Mouse (Mus musculus) heart, embryonic 14.5 days (tissue): ENCODE measurements around the gene Hist1h2ae. TPM values are rescaled to one million over a fixed set of nuclear protein-coding genes. Genes with fewer than 3 reads are reported as not detected.
"Not testable (repeated sequence)": the region's sequence is repeated elsewhere in the genome, so short reads cannot be mapped to it uniquely, and the experiment has no call there.

Experiments
- ATAC-seq: fragments of 200-750 bp; cut with Nextera tagmentation; 2 replicates; pipeline ENCODE4 v1.8.0; 2017; ENCODE audit warnings: low read depth, moderate TSS enrichment; ENCODE audit not compliant: insufficient number of reproducible peaks, insufficient read depth, low FRiP score
- H3K27ac ChIP-seq, 2 experiments: fragments of 200-500 bp in 1 of 2; fragments of 300-500 bp in 1 of 2; sonication (generic) in 1 of 2; replicated peaks in 1 of 2; 2 replicates each; pipeline ENCODE4 v1.5.1; 2012 to 2014; ENCODE audit warnings: low read depth in 2 of 2, low read length in 2 of 2, control low read depth in 1 of 2, mild to moderate bottlenecking in 1 of 2, mixed read lengths in 1 of 2; ENCODE audit not compliant: control insufficient read depth in 1 of 2, insufficient read depth in 1 of 2
- H3K27me3 ChIP-seq: fragments of 300-500 bp; sonication (generic); 2 replicates; pipeline ENCODE4 v1.6.1; 2014; ENCODE audit warnings: mild to moderate bottlenecking, low read length, control low read depth; ENCODE audit not compliant: control insufficient read depth, insufficient read depth
- H3K36me3 ChIP-seq: fragments of 300-500 bp; sonication (generic); 2 replicates; pipeline ENCODE4 v1.6.1; 2014; ENCODE audit warnings: mild to moderate bottlenecking, control low read depth, low read length, mixed read lengths; ENCODE audit not compliant: control insufficient read depth, insufficient read depth
- H3K4me1 ChIP-seq, 2 experiments: fragments of 200-500 bp in 1 of 2; fragments of 300-500 bp in 1 of 2; sonication (generic) in 1 of 2; 2 replicates each; pipeline ENCODE4 v1.6.1; 2012 to 2014; ENCODE audit warnings: low read length in 2 of 2, control low read depth in 1 of 2, mixed read lengths in 1 of 2; ENCODE audit not compliant: control insufficient read depth in 2 of 2, insufficient read depth in 2 of 2
- H3K4me2 ChIP-seq: fragments of 300-500 bp; sonication (generic); 2 replicates; pipeline ENCODE4 v1.6.1; 2014; ENCODE audit warnings: mild to moderate bottlenecking, low read length
- H3K4me3 ChIP-seq, 2 experiments: fragments of 200-500 bp in 1 of 2; fragments of 300-500 bp in 1 of 2; sonication (generic) in 1 of 2; 2 replicates each; pipeline ENCODE4 v1.5.1; 2012 to 2014; ENCODE audit warnings: low read length in 2 of 2, mild to moderate bottlenecking in 2 of 2, control low read depth in 1 of 2, low read depth in 1 of 2, moderate library complexity in 1 of 2; ENCODE audit not compliant: control insufficient read depth in 1 of 2, insufficient read depth in 1 of 2
- H3K9ac ChIP-seq: fragments of 300-500 bp; sonication (generic); 2 replicates; pipeline ENCODE4 v1.6.1; 2014; ENCODE audit warnings: mild to moderate bottlenecking, low read length
- H3K9me3 ChIP-seq: fragments of 300-500 bp; sonication (generic); 2 replicates; pipeline ENCODE4 v1.6.1; 2016; ENCODE audit warnings: low read length, control low read depth; ENCODE audit not compliant: control insufficient read depth
- WGBS: fragments of 180-500 bp; shearing (Covaris S2); extraction: QIAGEN DNeasy Blood & Tissue Kit; methylation state at CpG from one replicate; pipeline ENCODE4 v1.1.7; 2014; 5-methylcytosine and 5-hydroxymethylcytosine counted together
- polyA plus RNA-seq: library from polyadenylated mRNA; unstranded; fragments of >200 nt; fragmentation: Nextera tagmentation; extraction: Ambion mirVana; gene quantifications from 2 replicates; pipeline ENCODE4 v1.2.1, GENCODE M21; 2014

Gene Hist1h2ae
- polyA plus RNA-seq, 1 experiment from 2014 or later, result 49.1 TPM

- ATAC-seq, result no peak
- Histone ChIP-seq H3K36me3 (no peaks in the 10 kb centered on the region), H3K4me1 (no peaks in the 10 kb centered on the region), H3K4me3 (no peak overlapping the region), H3K9ac (no peak overlapping the region), H3K4me2 (no peak overlapping the region), H3K27ac (no peak overlapping the region), H3K27me3 (no peaks in the 10 kb centered on the region), H3K9me3 (no peaks in the 10 kb centered on the region)
- WGBS, result 48% methylated on average over 7 of the region's 7 CpGs
These were observed 32.2 kb upstream of the Hist1h2ae start for GRCm38 (mm10) chr13:23603182-23603699.

- H3K4me1 ChIP-seq, result no peaks in the 10 kb centered on the region
- H3K27me3 ChIP-seq, result no peaks in the 10 kb centered on the region
- 6% methylated on average over 9 of the region's 9 CpGs for WGBS
- no peak overlapping the region for H3K27ac ChIP-seq
- no peaks in the 10 kb centered on the region for H3K9me3 ChIP-seq
- no peak overlapping the region for H3K4me3 ChIP-seq
- H3K36me3 ChIP-seq, result no peaks in the 10 kb centered on the region
- H3K9ac ChIP-seq, result no peak overlapping the region
- ATAC-seq, result no peak
- no peak overlapping the region for H3K4me2 ChIP-seq
These were observed 26.9 kb upstream of the Hist1h2ae start for GRCm38 (mm10) chr13:23597957-23598356.

GRCm38 (mm10) chr13:23595622-23596372 lies 24.8 kb upstream of the Hist1h2ae start:
- H3K4me1 ChIP-seq, result no peaks in the 10 kb centered on the region
- no peak overlapping the region for H3K27ac ChIP-seq
- no peak for ATAC-seq
- H3K36me3 ChIP-seq, result no peaks in the 10 kb centered on the region
- no peak overlapping the region for H3K4me3 ChIP-seq
- no peak overlapping the region for H3K4me2 ChIP-seq
- 62% methylated on average over 7 of the region's 7 CpGs for whole genome bisulfite sequencing
- no peak overlapping the region for H3K9ac ChIP-seq
- H3K27me3 ChIP-seq, result no peaks in the 10 kb centered on the region
- no peaks in the 10 kb centered on the region for H3K9me3 ChIP-seq

GRCm38 (mm10) chr13:23595185-23595584 lies 24.2 kb upstream of the Hist1h2ae start:
- ATAC-seq, result no peak
- H3K4me3 ChIP-seq, result no peak overlapping the region
- no peaks in the 10 kb centered on the region for H3K4me1 ChIP-seq
- no peak overlapping the region for H3K9ac ChIP-seq
- H3K9me3 ChIP-seq, result no peaks in the 10 kb centered on the region
- no peaks in the 10 kb centered on the region for H3K27me3 ChIP-seq
- H3K27ac ChIP-seq, result no peak overlapping the region
- H3K4me2 ChIP-seq, result no peak overlapping the region
- 52% methylated on average over 2 of the region's 2 CpGs for WGBS
- H3K36me3 ChIP-seq, result no peaks in the 10 kb centered on the region

- Histone ChIP-seq H3K9ac (no peak overlapping the region), H3K4me3 (no peak overlapping the region), H3K27ac (peak overlapping the region; percentile 49 to 55; a peak in 3 of 4 replicates), H3K36me3 (no peaks in the 10 kb centered on the region), H3K9me3 (no peaks in the 10 kb centered on the region), H3K4me2 (no peak overlapping the region), H3K4me1 (no peaks in the 10 kb centered on the region), H3K27me3 (no peaks in the 10 kb centered on the region)
- no peak for ATAC-seq
- 61% methylated on average over 5 of the region's 5 CpGs for WGBS
These were observed 22.2 kb upstream of the Hist1h2ae start for GRCm38 (mm10) chr13:23593051-23593770.

DNA sequence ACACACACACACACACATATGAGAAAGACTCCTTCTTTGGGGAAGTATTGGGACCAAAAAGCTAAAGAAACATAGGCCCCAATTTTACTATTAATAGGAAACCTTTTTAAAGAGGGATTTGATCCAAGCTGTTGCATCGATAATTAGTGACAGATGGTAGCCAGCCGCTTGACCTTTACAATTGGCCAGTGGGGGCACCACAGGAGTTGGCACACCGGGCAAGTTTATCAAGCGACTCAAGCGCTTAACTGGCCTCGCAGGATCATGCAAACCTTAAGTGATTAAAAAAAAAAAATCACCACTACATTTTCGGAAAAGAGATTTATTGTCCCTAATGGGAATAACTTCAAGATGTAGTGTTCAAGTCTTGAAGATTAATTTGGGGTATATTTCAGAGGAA lies 21.6 kb upstream of the Hist1h2ae start:
- Histone ChIP-seq H3K9ac (no peak overlapping the region), H3K4me1 (no peaks in the 10 kb centered on the region), H3K27ac (no peak overlapping the region), H3K27me3 (no peaks in the 10 kb centered on the region), H3K4me3 (no peak overlapping the region), H3K36me3 (no peaks in the 10 kb centered on the region), H3K4me2 (no peak overlapping the region), H3K9me3 (no peaks in the 10 kb centered on the region)
- WGBS, result 89% methylated on average over 7 of the region's 7 CpGs
- no peak for ATAC-seq

DNA sequence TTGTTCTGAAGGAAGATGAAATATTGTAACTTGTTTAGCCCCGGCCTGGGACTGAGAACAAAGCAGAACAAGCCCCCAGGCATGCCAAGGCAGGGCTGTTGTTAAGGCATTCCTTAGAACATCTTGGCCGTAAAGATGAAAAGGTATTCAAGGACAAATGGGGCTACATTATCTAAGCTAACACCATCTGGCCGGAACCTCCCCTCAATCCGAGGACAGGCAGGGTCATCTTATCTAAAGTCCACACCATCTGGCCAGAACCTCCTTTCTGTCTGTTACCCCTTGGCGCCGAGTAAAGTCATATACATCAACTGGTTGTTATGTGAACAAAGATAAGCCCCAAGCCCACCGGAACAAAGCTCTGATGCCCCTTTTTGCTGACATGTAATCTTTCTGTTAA lies 20.9 kb upstream of the Hist1h2ae start:
- not testable (repeated sequence) for H3K27ac ChIP-seq, H3K4me3 ChIP-seq, H3K4me1 ChIP-seq, H3K9me3 ChIP-seq, ATAC-seq, H3K9ac ChIP-seq, H3K4me2 ChIP-seq, H3K27me3 ChIP-seq, H3K36me3 ChIP-seq
- 60% methylated on average over 7 of the region's 7 CpGs for WGBS
